ENCODE assay signal across 9 mouse cellular contexts in the genomic region with DNA sequence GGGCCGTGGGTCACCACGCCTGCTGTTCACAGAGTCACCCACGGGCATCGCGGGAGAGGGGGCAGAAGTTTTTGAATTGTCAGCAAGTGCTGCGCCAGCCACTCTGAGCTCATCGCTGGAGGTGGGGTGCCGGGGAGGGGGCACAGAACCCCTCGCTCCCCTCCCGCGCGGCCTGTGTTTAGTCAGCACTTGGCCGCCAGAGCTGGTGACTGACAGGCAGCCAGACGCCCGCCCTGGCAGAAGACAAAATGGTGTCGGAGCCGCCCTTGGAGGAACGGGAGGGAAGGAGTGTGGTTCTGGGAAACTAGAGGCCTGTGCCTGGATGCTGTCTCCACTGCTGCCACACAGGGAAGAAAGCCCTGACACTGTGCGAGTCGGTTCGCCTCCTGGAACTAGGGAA. TPM values are rescaled to one million over a fixed set of nuclear protein-coding genes. Genes with fewer than 3 reads are reported as not detected.
DNase-seq lines count a peak whose midpoint lies in the region; ATAC-seq lines count a peak whose summit lies in the region.
"Had no signal": no experiment of that assay in that cellular context is flagged by ENCODE, and none has a peak within 500 bp of the region (broad histone marks: within the 10 kb centered on the region; RNA-seq: fewer than 3 reads in every experiment).

No protein-coding gene starts in this region.

- H3K4me3 ChIP-seq in liver, embryonic 13.5 days (replicated peaks) = no peak overlapping the region
- H3K4me3 ChIP-seq in liver, embryonic 12.5 days = no peak overlapping the region
- H3K4me3 ChIP-seq in embryonic facial prominence, embryonic 10.5 days = no peak overlapping the region; the same call in 1 of the 2 replicates
- H3K4me3 ChIP-seq in heart, embryonic 11.5 days (ENCODE audit: low read depth, low read length) = no peak overlapping the region
- no peak overlapping the region for H3K4me3 ChIP-seq in midbrain, embryonic 12.5 days

- H3K9me3 ChIP-seq in liver, embryonic 13.5 days (replicated peaks) = no peaks in the 10 kb centered on the region
- no peaks in the 10 kb centered on the region for H3K9me3 ChIP-seq in liver, embryonic 12.5 days (replicated peaks)
- H3K9me3 ChIP-seq in embryonic facial prominence, embryonic 10.5 days = no peaks in the 10 kb centered on the region
- H3K9me3 ChIP-seq in heart, embryonic 11.5 days (replicated peaks; ENCODE audit: control insufficient read depth, low read length) = no peaks in the 10 kb centered on the region
- no peaks in the 10 kb centered on the region for H3K9me3 ChIP-seq in midbrain, embryonic 12.5 days

- H3K27ac ChIP-seq in liver, embryonic 13.5 days = peak overlapping the region; percentile 5; the same call in 1 of the 2 replicates
- no peak overlapping the region for H3K27ac ChIP-seq in liver, embryonic 12.5 days
- H3K27ac ChIP-seq in embryonic facial prominence, embryonic 10.5 days (replicated peaks) = peak overlapping the region; percentile 75
- peak overlapping the region; percentile 66 for H3K27ac ChIP-seq in heart, embryonic 11.5 days (ENCODE audit: low read depth, low read length)
- H3K27ac ChIP-seq in midbrain, embryonic 12.5 days (replicated peaks) = peak overlapping the region; percentile 8; the same call in 1 of the 2 replicates
- H3K27ac ChIP-seq: liver, embryonic 14.5 days had no signal

- no peak for DNase-seq in liver, embryonic 13.5 days
- DNase-seq in embryonic facial prominence, embryonic 10.5 days (ENCODE audit: low spot score) = no peak
- DNase-seq in kidney, adult 18-20 months = peak; percentile 35
- DNase-seq in thymus, postnatal 10 days (ENCODE audit: low spot score in 2 of 2) = no peak
- DNase-seq in embryo, embryonic 11 days = no peak

- no peak for ATAC-seq in liver, embryonic 13.5 days (ENCODE audit: low read depth)
- no peak for ATAC-seq in liver, embryonic 12.5 days
- ATAC-seq in heart, embryonic 11.5 days (replicated peaks; ENCODE audit: insufficient number of reproducible peaks, low FRiP score, low TSS enrichment) = no peak
- no peak for ATAC-seq in midbrain, embryonic 12.5 days (ENCODE audit: low FRiP score, low read depth)

- H3K27me3 ChIP-seq in liver, embryonic 13.5 days = no peaks in the 10 kb centered on the region; the same call in 1 of the 2 replicates
- peaks cover 10% of the 10 kb centered on the region; the same call in 1 of the 2 replicates for H3K27me3 ChIP-seq in liver, embryonic 12.5 days (replicated peaks)
- H3K27me3 ChIP-seq in embryonic facial prominence, embryonic 10.5 days (replicated peaks; ENCODE audit: low read depth, poor library complexity, severe bottlenecking) = no peaks in the 10 kb centered on the region; the same call in 1 of the 2 replicates
- H3K27me3 ChIP-seq in heart, embryonic 11.5 days (ENCODE audit: control insufficient read depth, insufficient read depth, low read length) = no peaks in the 10 kb centered on the region
- no peaks in the 10 kb centered on the region for H3K27me3 ChIP-seq in midbrain, embryonic 12.5 days

- no peak overlapping the region for H3K4me2 ChIP-seq in liver, embryonic 13.5 days
- H3K4me2 ChIP-seq in liver, embryonic 12.5 days = no peak overlapping the region
- H3K4me2 ChIP-seq in heart, embryonic 11.5 days = peak overlapping the region; percentile 31
- no peak overlapping the region for H3K4me2 ChIP-seq in midbrain, embryonic 12.5 days (replicated peaks)

- H3K9ac ChIP-seq in liver, embryonic 13.5 days = no peak overlapping the region
- H3K9ac ChIP-seq in liver, embryonic 12.5 days = no peak overlapping the region
- H3K9ac ChIP-seq in heart, embryonic 11.5 days (ENCODE audit: low read depth, low read length) = peak overlapping the region; percentile 61; the same call in 1 of the 2 replicates
- no peak overlapping the region for H3K9ac ChIP-seq in midbrain, embryonic 12.5 days (replicated peaks)
- H3K9ac ChIP-seq: liver, embryonic 14.5 days had no signal

- H3K36me3 ChIP-seq in liver, embryonic 13.5 days = peaks cover 21% of the 10 kb centered on the region
- peaks cover 26% of the 10 kb centered on the region for H3K36me3 ChIP-seq in liver, embryonic 12.5 days
- H3K36me3 ChIP-seq in embryonic facial prominence, embryonic 10.5 days (replicated peaks) = peaks cover 17% of the 10 kb centered on the region
- H3K36me3 ChIP-seq in heart, embryonic 11.5 days (ENCODE audit: control insufficient read depth, insufficient read depth, low read length) = peaks cover 4% of the 10 kb centered on the region; the same call in 1 of the 2 replicates
- H3K36me3 ChIP-seq in midbrain, embryonic 12.5 days = peaks cover 11% of the 10 kb centered on the region

- WGBS in liver, embryonic 13.5 days (ENCODE audit: insufficient replicate concordance) = 68% methylated on average over 21 of the region's 21 CpGs
- WGBS in liver, embryonic 12.5 days (ENCODE audit: insufficient replicate concordance) = 69% methylated on average over 21 of the region's 21 CpGs
- 45% methylated on average over 21 of the region's 21 CpGs for WGBS in embryonic facial prominence, embryonic 10.5 days
- 33% methylated on average over 21 of the region's 21 CpGs for WGBS in heart, embryonic 11.5 days (ENCODE audit: insufficient replicate concordance)
- 55% methylated on average over 21 of the region's 21 CpGs for WGBS in midbrain, embryonic 12.5 days

- peaks cover 41% of the 10 kb centered on the region for H3K4me1 ChIP-seq in liver, embryonic 13.5 days (replicated peaks)
- peaks cover 47% of the 10 kb centered on the region for H3K4me1 ChIP-seq in liver, embryonic 12.5 days
- peaks cover 84% of the 10 kb centered on the region for H3K4me1 ChIP-seq in embryonic facial prominence, embryonic 10.5 days
- peaks cover 68% of the 10 kb centered on the region for H3K4me1 ChIP-seq in heart, embryonic 11.5 days (ENCODE audit: control insufficient read depth, insufficient read depth, low read length)
- peaks cover 67% of the 10 kb centered on the region for H3K4me1 ChIP-seq in midbrain, embryonic 12.5 days

RNA-seq across cellular contexts. Expression of gene Cd164l2, which starts 11.6 kb away (rescaled TPM):
- polyA plus RNA-seq in liver, embryonic 13.5 days (2015; fragmentation: Nextera tagmentation; extraction: Ambion mirVana) = 0.20 TPM in 1 of 2 replicates, not detected in the other
- 0.12 and 0.26 TPM in 2 replicates for polyA plus RNA-seq in liver, embryonic 12.5 days (2016; fragmentation: Nextera tagmentation; extraction: Ambion mirVana)
- 3.0 and 5.2 TPM in 2 replicates for polyA plus RNA-seq in embryonic facial prominence, embryonic 10.5 days (2016; fragmentation: Nextera tagmentation; extraction: Ambion mirVana)
- polyA plus RNA-seq in heart, embryonic 11.5 days (2014; fragmentation: Nextera tagmentation; extraction: Ambion mirVana) = 0.27 and 0.77 TPM in 2 replicates
- 0.24 and 0.47 TPM in 2 replicates for polyA plus RNA-seq in midbrain, embryonic 12.5 days (2016; fragmentation: Nextera tagmentation; extraction: Ambion mirVana)

RNA-seq across cellular contexts. Expression of gene Gpr3, which starts 12.0 kb away (rescaled TPM):
- polyA plus RNA-seq in liver, embryonic 13.5 days (2015; fragmentation: Nextera tagmentation; extraction: Ambion mirVana) = not detected in 2 replicates
- polyA plus RNA-seq in liver, embryonic 12.5 days (2016; fragmentation: Nextera tagmentation; extraction: Ambion mirVana) = not detected in 2 replicates
- 0.11 and 0.57 TPM in 2 replicates for polyA plus RNA-seq in embryonic facial prominence, embryonic 10.5 days (2016; fragmentation: Nextera tagmentation; extraction: Ambion mirVana)
- polyA plus RNA-seq in heart, embryonic 11.5 days (2014; fragmentation: Nextera tagmentation; extraction: Ambion mirVana) = 0.37 and 0.61 TPM in 2 replicates
- 0.22 and 0.40 TPM in 2 replicates for polyA plus RNA-seq in midbrain, embryonic 12.5 days (2016; fragmentation: Nextera tagmentation; extraction: Ambion mirVana)
- polyA plus RNA-seq: liver, embryonic 14.5 days had no signal

RNA-seq across cellular contexts. Expression of gene Map3k6, which starts 40.3 kb away (rescaled TPM):
- 1.7 and 1.9 TPM in 2 replicates for polyA plus RNA-seq in liver, embryonic 13.5 days (2015; fragmentation: Nextera tagmentation; extraction: Ambion mirVana)
- polyA plus RNA-seq in liver, embryonic 12.5 days (2016; fragmentation: Nextera tagmentation; extraction: Ambion mirVana) = 2.8 and 3.6 TPM in 2 replicates
- 1.7 and 1.8 TPM in 2 replicates for polyA plus RNA-seq in embryonic facial prominence, embryonic 10.5 days (2016; fragmentation: Nextera tagmentation; extraction: Ambion mirVana)
- 1.5 and 1.7 TPM in 2 replicates for polyA plus RNA-seq in heart, embryonic 11.5 days (2014; fragmentation: Nextera tagmentation; extraction: Ambion mirVana)
- polyA plus RNA-seq in midbrain, embryonic 12.5 days (2016; fragmentation: Nextera tagmentation; extraction: Ambion mirVana) = 1.9 and 2.8 TPM in 2 replicates
